Mouse (Mus musculus): ENCODE measurements around the gene Stk40. TPM values are rescaled to one million over a fixed set of nuclear protein-coding genes. Genes with fewer than 3 reads are reported as not detected.

The Stk40 gene
- polyA plus RNA-seq, 1 experiment, result 37.5 TPM

GRCm38 (mm10) chr4:126149041-126149676, 45.4 kb downstream of the Stk40 start:
- no peak for TF ChIP-seq POLR2A (IDR thresholded peaks at IDR 0.05; ENCODE audit: insufficient read depth, low read length)
- TF ChIP-seq CTCF (IDR thresholded peaks at IDR 0.05; ENCODE audit: low read depth, low read length), result no peak
- no peak for TF ChIP-seq EP300 (IDR thresholded peaks at IDR 0.05; ENCODE audit: insufficient read depth, low read depth, low read length)
- no peak overlapping the region for H3K27ac ChIP-seq (ENCODE audit: insufficient read depth, low read length)
- peak overlapping the region; percentile 47 for H3K4me3 ChIP-seq (ENCODE audit: low read depth, low read length)
- no peaks in the 10 kb centered on the region for H3K9me3 ChIP-seq (replicated peaks; ENCODE audit: control insufficient read depth, insufficient read depth, low read length, poor library complexity, severe bottlenecking)
- H3K4me1 ChIP-seq (ENCODE audit: control insufficient read depth, insufficient read depth, low read length), result no peaks in the 10 kb centered on the region
- no peaks in the 10 kb centered on the region for H3K36me3 ChIP-seq (ENCODE audit: control insufficient read depth, insufficient read depth, low read length, poor library complexity, severe bottlenecking)
- H3K9ac ChIP-seq (ENCODE audit: low read depth, poor library complexity, severe bottlenecking), result peak overlapping the region; percentile 72
- no peaks in the 10 kb centered on the region for H3K27me3 ChIP-seq (ENCODE audit: control insufficient read depth, insufficient read depth, low read length, poor library complexity, severe bottlenecking)

DNA sequence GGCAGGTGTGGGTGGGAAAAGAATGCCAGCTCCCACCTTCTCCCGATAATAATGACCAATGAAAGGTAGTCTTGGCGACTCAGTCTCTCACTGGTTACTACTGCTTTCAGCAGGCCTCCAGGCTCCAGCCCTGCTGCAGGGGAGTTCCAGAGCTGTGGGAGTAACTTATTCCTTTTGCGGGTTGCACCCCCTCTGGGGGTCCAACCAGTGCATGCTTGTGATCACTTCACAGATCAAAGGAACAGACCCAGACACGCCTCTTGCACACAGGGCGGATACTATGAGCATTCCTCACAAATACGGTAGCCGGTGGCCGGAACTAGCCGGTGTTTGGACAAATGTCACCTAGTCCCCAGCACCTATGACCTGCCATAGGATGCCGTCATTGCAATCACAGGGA, 46.0 kb downstream of the Stk40 start:
- H3K9ac ChIP-seq (ENCODE audit: low read depth, poor library complexity, severe bottlenecking), result no peak overlapping the region

GRCm38 (mm10) chr4:126150297-126150948, 46.7 kb downstream of the Stk40 start:
- H3K4me3 ChIP-seq (ENCODE audit: low read depth, low read length), result peak overlapping the region; percentile 25
- TF ChIP-seq CTCF (IDR thresholded peaks at IDR 0.05; ENCODE audit: low read depth, low read length), result no peak
- no peak for TF ChIP-seq POLR2A (IDR thresholded peaks at IDR 0.05; ENCODE audit: insufficient read depth, low read length)
- TF ChIP-seq EP300 (IDR thresholded peaks at IDR 0.05; ENCODE audit: insufficient read depth, low read depth, low read length), result peak; percentile 83
- peak overlapping the region; percentile 49 for H3K27ac ChIP-seq (ENCODE audit: insufficient read depth, low read length)
- H3K36me3 ChIP-seq (ENCODE audit: control insufficient read depth, insufficient read depth, low read length, poor library complexity, severe bottlenecking), result no peaks in the 10 kb centered on the region
- H3K9ac ChIP-seq (ENCODE audit: low read depth, poor library complexity, severe bottlenecking), result no peak overlapping the region
- no peaks in the 10 kb centered on the region for H3K4me1 ChIP-seq (ENCODE audit: control insufficient read depth, insufficient read depth, low read length)
- no peaks in the 10 kb centered on the region for H3K9me3 ChIP-seq (replicated peaks; ENCODE audit: control insufficient read depth, insufficient read depth, low read length, poor library complexity, severe bottlenecking)
- no peaks in the 10 kb centered on the region for H3K27me3 ChIP-seq (ENCODE audit: control insufficient read depth, insufficient read depth, low read length, poor library complexity, severe bottlenecking)

More for the DNA sequence above, 46.0 kb downstream of the Stk40 start:
- Histone ChIP-seq H3K27ac (ENCODE audit: insufficient read depth, low read length) (no peak overlapping the region), H3K9me3 (replicated peaks; ENCODE audit: control insufficient read depth, insufficient read depth, low read length, poor library complexity, severe bottlenecking) (no peaks in the 10 kb centered on the region), H3K4me1 (ENCODE audit: control insufficient read depth, insufficient read depth, low read length) (no peaks in the 10 kb centered on the region), H3K27me3 (ENCODE audit: control insufficient read depth, insufficient read depth, low read length, poor library complexity, severe bottlenecking) (no peaks in the 10 kb centered on the region), H3K36me3 (ENCODE audit: control insufficient read depth, insufficient read depth, low read length, poor library complexity, severe bottlenecking) (no peaks in the 10 kb centered on the region), H3K4me3 (ENCODE audit: low read depth, low read length) (no peak overlapping the region)
- TF ChIP-seq EP300 (IDR thresholded peaks at IDR 0.05; ENCODE audit: insufficient read depth, low read depth, low read length), result no peak

- peak overlapping the region; percentile 49 for H3K27ac ChIP-seq (ENCODE audit: insufficient read depth, low read length)
- TF ChIP-seq CTCF (IDR thresholded peaks at IDR 0.05; ENCODE audit: low read depth, low read length) (no peak), EP300 (IDR thresholded peaks at IDR 0.05; ENCODE audit: insufficient read depth, low read depth, low read length) (no peak), POLR2A (IDR thresholded peaks at IDR 0.05; ENCODE audit: insufficient read depth, low read length) (no peak)
- no peaks in the 10 kb centered on the region for H3K36me3 ChIP-seq (ENCODE audit: control insufficient read depth, insufficient read depth, low read length, poor library complexity, severe bottlenecking)
- H3K4me3 ChIP-seq (ENCODE audit: low read depth, low read length), result peak overlapping the region; percentile 25; the same call in 1 of the 2 replicates
- no peak overlapping the region for H3K9ac ChIP-seq (ENCODE audit: low read depth, poor library complexity, severe bottlenecking)
- H3K27me3 ChIP-seq (ENCODE audit: control insufficient read depth, insufficient read depth, low read length, poor library complexity, severe bottlenecking), result no peaks in the 10 kb centered on the region
- H3K4me1 ChIP-seq (ENCODE audit: control insufficient read depth, insufficient read depth, low read length), result no peaks in the 10 kb centered on the region
- no peaks in the 10 kb centered on the region for H3K9me3 ChIP-seq (replicated peaks; ENCODE audit: control insufficient read depth, insufficient read depth, low read length, poor library complexity, severe bottlenecking)
These were observed 47.2 kb downstream of the Stk40 start for GRCm38 (mm10) chr4:126150949-126151320.

DNA sequence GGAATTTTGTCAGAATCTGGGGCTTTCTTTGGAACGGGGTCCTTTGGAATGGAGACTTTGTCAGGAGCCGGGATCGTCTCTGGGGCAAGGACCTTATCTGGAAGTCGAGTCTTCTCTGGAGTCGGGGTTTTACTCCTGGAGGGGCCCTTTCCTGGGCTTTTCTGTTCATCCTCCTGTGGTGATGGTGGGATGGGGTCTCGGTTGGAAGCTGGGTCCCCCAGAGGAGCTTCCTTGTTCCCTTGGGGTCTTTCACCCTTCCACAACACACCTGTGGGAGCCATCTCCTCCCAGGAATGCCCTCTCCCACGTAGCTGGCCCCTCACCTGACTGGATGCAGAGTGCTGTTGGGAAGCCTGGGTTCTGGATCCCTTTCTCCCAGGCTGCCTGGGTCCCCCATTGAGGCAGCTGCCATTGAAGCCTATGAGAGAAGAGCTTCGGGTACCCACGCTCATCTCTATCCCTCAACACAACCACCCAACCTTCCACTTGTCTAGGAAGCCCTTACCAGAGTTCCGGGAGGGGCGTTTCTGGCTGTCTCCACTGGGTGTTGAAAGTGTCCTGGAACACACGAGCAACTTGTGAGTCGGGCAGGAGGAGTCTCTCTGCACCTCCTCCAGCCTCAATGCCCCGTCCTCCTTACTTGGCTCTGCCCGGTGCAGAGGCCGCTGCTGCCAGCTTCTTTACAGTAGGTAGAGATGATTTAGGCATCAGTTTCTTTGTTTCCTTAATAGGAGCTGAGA, 48.1 kb downstream of the Stk40 start:
- H3K4me3 ChIP-seq (ENCODE audit: low read depth, low read length), result no peak overlapping the region
- TF ChIP-seq EP300 (IDR thresholded peaks at IDR 0.05; ENCODE audit: insufficient read depth, low read depth, low read length) (no peak), CTCF (IDR thresholded peaks at IDR 0.05; ENCODE audit: low read depth, low read length) (no peak), POLR2A (IDR thresholded peaks at IDR 0.05; ENCODE audit: insufficient read depth, low read length) (no peak)
- no peak overlapping the region for H3K9ac ChIP-seq (ENCODE audit: low read depth, poor library complexity, severe bottlenecking)
- H3K36me3 ChIP-seq (ENCODE audit: control insufficient read depth, insufficient read depth, low read length, poor library complexity, severe bottlenecking), result no peaks in the 10 kb centered on the region
- H3K9me3 ChIP-seq (replicated peaks; ENCODE audit: control insufficient read depth, insufficient read depth, low read length, poor library complexity, severe bottlenecking), result no peaks in the 10 kb centered on the region
- no peak overlapping the region for H3K27ac ChIP-seq (ENCODE audit: insufficient read depth, low read length)
- H3K27me3 ChIP-seq (ENCODE audit: control insufficient read depth, insufficient read depth, low read length, poor library complexity, severe bottlenecking), result no peaks in the 10 kb centered on the region
- no peaks in the 10 kb centered on the region for H3K4me1 ChIP-seq (ENCODE audit: control insufficient read depth, insufficient read depth, low read length)

DNA sequence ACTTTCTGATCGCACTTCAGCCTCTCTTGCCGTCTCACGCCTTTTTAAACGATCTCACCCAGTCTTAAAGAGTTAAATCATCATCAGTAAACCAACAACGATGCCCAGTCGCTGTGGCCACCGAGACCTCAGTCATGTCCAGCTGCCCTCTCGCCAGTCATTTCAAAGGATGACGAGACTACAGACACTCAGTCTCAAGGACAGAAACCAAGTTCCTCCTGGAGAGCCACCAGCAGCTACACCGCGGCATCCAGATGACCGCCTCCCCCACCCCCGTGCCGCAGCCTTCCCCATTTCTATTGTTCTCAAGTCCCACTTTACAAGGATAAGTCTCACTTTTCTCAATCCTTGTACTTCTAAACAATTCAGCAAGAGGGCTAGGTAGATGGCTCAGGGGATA, 49.1 kb downstream of the Stk40 start:
- no peaks in the 10 kb centered on the region for H3K9me3 ChIP-seq (replicated peaks; ENCODE audit: control insufficient read depth, insufficient read depth, low read length, poor library complexity, severe bottlenecking)
- H3K27ac ChIP-seq (ENCODE audit: insufficient read depth, low read length), result no peak overlapping the region
- TF ChIP-seq CTCF (IDR thresholded peaks at IDR 0.05; ENCODE audit: low read depth, low read length) (no peak), POLR2A (IDR thresholded peaks at IDR 0.05; ENCODE audit: insufficient read depth, low read length) (no peak), EP300 (IDR thresholded peaks at IDR 0.05; ENCODE audit: insufficient read depth, low read depth, low read length) (no peak)
- no peak overlapping the region for H3K9ac ChIP-seq (ENCODE audit: low read depth, poor library complexity, severe bottlenecking)
- no peaks in the 10 kb centered on the region for H3K36me3 ChIP-seq (ENCODE audit: control insufficient read depth, insufficient read depth, low read length, poor library complexity, severe bottlenecking)
- no peak overlapping the region for H3K4me3 ChIP-seq (ENCODE audit: low read depth, low read length)
- no peaks in the 10 kb centered on the region for H3K27me3 ChIP-seq (ENCODE audit: control insufficient read depth, insufficient read depth, low read length, poor library complexity, severe bottlenecking)
- H3K4me1 ChIP-seq (ENCODE audit: control insufficient read depth, insufficient read depth, low read length), result no peaks in the 10 kb centered on the region

All from ES-Bruce4 (cell line).